Mouse (Mus musculus) kidney, postnatal 36 days (tissue): Measurements from ENCODE around the gene Keg1.

ENCODE experiments used
- DNase-seq, 2 experiments: peaks; one replicate each; pipeline ENCODE4 v3.0.0; 2021 to 2022; ENCODE audit warnings: mixed read lengths in 2 of 2

Keg1 gene

DNA sequence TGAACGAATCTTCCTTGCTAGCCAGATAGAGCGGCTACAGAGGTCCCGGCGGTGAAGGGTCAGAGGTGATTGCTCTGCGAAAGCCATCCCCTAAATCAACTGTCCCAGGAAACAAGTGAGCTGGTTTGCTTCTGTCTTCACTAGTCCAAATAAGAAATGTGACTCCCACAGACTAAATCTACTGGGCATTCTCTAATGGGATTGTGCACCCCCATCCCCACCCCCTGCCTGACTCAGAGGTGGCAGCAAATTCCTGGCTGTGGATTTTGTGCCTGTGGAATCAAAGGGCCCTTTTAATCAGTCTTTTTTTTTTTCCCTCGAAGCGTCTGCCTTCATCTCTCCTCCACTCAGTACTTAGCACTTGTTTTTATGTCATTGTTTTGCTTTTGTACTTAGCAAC lies 69.7 kb downstream of the Keg1 start, which contains the start of gene Cntf:
TSS of gene Cntf (minus strand) at position 325 of the 400 bp plus-strand sequence.
- DNase-seq: peak; percentile 6 to 16
